Mouse (Mus musculus) kidney, postnatal 0 days (tissue): ENCODE measurements around the gene Hoxc10. TPM values are rescaled to one million over a fixed set of nuclear protein-coding genes. Genes with fewer than 3 reads are reported as not detected.

Experiments used
- ATAC-seq: fragments of 200-750 bp; cut with Nextera tagmentation; replicated peaks from 2 replicates; pipeline ENCODE4 v1.8.0; 2017; ENCODE audit warnings: low read depth, moderate number of reproducible peaks, moderate TSS enrichment, moderate library complexity; ENCODE audit not compliant: low FRiP score
- DNase-seq: peaks from one replicate; pipeline ENCODE4 v3.0.0-alpha.2; 2016; ENCODE audit warnings: low spot score
- H3K27ac ChIP-seq: fragments of 300-500 bp; sonication (generic); 2 replicates; pipeline ENCODE4 v1.5.1; 2014; ENCODE audit warnings: mild to moderate bottlenecking
- H3K27me3 ChIP-seq: fragments of 300-500 bp; sonication (generic); 2 replicates; pipeline ENCODE4 v1.6.1; 2014; ENCODE audit warnings: low read length, mixed read lengths; ENCODE audit not compliant: insufficient read depth
- H3K36me3 ChIP-seq: fragments of 300-500 bp; sonication (generic); 2 replicates; pipeline ENCODE4 v1.6.1; 2014; ENCODE audit warnings: low read length, mixed read lengths; ENCODE audit not compliant: insufficient read depth
- H3K4me1 ChIP-seq: fragments of 300-500 bp; sonication (generic); replicated peaks from 2 replicates; pipeline ENCODE4 v1.6.1; 2014; ENCODE audit warnings: antibody characterized with exemption, low read length, mixed read lengths; ENCODE audit not compliant: insufficient read depth
- H3K4me2 ChIP-seq: fragments of 300-500 bp; sonication (generic); 2 replicates; pipeline ENCODE4 v1.6.1; 2014; ENCODE audit warnings: mild to moderate bottlenecking, low read length, moderate library complexity, mixed read lengths
- H3K4me3 ChIP-seq: fragments of 300-500 bp; sonication (generic); replicated peaks from 2 replicates; pipeline ENCODE4 v1.5.1; 2014; ENCODE audit warnings: low read depth, low read length
- H3K9ac ChIP-seq: fragments of 300-500 bp; sonication (generic); 2 replicates; pipeline ENCODE4 v1.6.1; 2014; ENCODE audit warnings: low read depth, low read length
- H3K9me3 ChIP-seq: fragments of 300-500 bp; sonication (generic); replicated peaks from 2 replicates; pipeline ENCODE4 v1.6.1; 2016; ENCODE audit warnings: low read length, inconsistent platforms, mixed read lengths
- CTCF ChIP-seq: IDR thresholded peaks from 2 replicates; pipeline ENCODE4 v1.5.1; 2016; ENCODE audit warnings: antibody characterized with exemption, low read depth, mild to moderate bottlenecking, moderate library complexity
- WGBS: fragments of 180-500 bp; shearing (Covaris S2); extraction: QIAGEN DNeasy Blood & Tissue Kit; methylation state at CpG from one replicate; pipeline ENCODE4 v1.1.7; 2014; 5-methylcytosine and 5-hydroxymethylcytosine counted together
- polyA plus RNA-seq: library from polyadenylated mRNA; unstranded; fragments of >200 nt; fragmentation: Nextera tagmentation; extraction: Ambion mirVana; gene quantifications from 2 replicates; pipeline ENCODE4 v1.2.1, GENCODE M21; 2015

Gene Hoxc10
- polyA plus RNA-seq, 1 experiment from 2014 or later = 30.6 TPM

- WGBS = 6% methylated on average over 31 of the region's 31 CpGs
These were observed 43.7 kb downstream of the Hoxc10 start for GRCm38 (mm10) chr15:103010112-103010846.

GRCm38 (mm10) chr15:103010847-103011555 is 44.4 kb downstream of the Hoxc10 start:
- no peak for ATAC-seq
- no peak for TF ChIP-seq CTCF
- H3K36me3 ChIP-seq = 0 out of 2 replicates have a peak, but pooled peaks cover 2% of the 10 kb centered on the region
- H3K27ac ChIP-seq = peak overlapping the region; percentile 65
- H3K9ac ChIP-seq = peak overlapping the region; percentile 62; the same call in 1 of the 2 replicates
- peak overlapping the region; percentile 49 for H3K4me2 ChIP-seq
- H3K4me3 ChIP-seq = no peak overlapping the region
- no peak for DNase-seq
- no peaks in the 10 kb centered on the region for H3K9me3 ChIP-seq
- peaks cover 5% of the 10 kb centered on the region; the same call in 1 of the 2 replicates for H3K27me3 ChIP-seq
- peaks cover 30% of the 10 kb centered on the region for H3K4me1 ChIP-seq
- 15% methylated on average over 28 of the region's 28 CpGs for WGBS

More at GRCm38 (mm10) chr15:103010112-103010846, 43.7 kb downstream of the Hoxc10 start:
- ATAC-seq = no peak
- Histone ChIP-seq H3K9ac (peak overlapping the region; percentile 62), H3K4me1 (peaks cover 24% of the 10 kb centered on the region), H3K36me3 (0 out of 2 replicates have a peak, but pooled peaks cover 2% of the 10 kb centered on the region), H3K27ac (peak overlapping the region; percentile 65), H3K4me3 (peak overlapping the region; percentile 13), H3K27me3 (peaks cover 5% of the 10 kb centered on the region; the same call in 1 of the 2 replicates), H3K4me2 (peak overlapping the region; percentile 49), H3K9me3 (no peaks in the 10 kb centered on the region)
- no peak for DNase-seq
- no peak for TF ChIP-seq CTCF

- H3K27ac ChIP-seq = peak overlapping the region; percentile 69
- H3K9ac ChIP-seq = peak overlapping the region; percentile 48; the same call in 1 of the 2 replicates
- WGBS = 30% methylated on average over 26 of the region's 26 CpGs
- 0 out of 2 replicates have a peak overlapping the region, but pooled peaks have one; percentile 10 for H3K4me3 ChIP-seq
- peaks cover 5% of the 10 kb centered on the region; the same call in 1 of the 2 replicates for H3K27me3 ChIP-seq
- ATAC-seq (no peak), DNase-seq (no peak)
- TF ChIP-seq CTCF = no peak
- peaks cover 35% of the 10 kb centered on the region for H3K4me1 ChIP-seq
- no peaks in the 10 kb centered on the region for H3K9me3 ChIP-seq
- 0 out of 2 replicates have a peak, but pooled peaks cover 2% of the 10 kb centered on the region for H3K36me3 ChIP-seq
- H3K4me2 ChIP-seq = peak overlapping the region; percentile 37
These were observed 45.4 kb downstream of the Hoxc10 start for GRCm38 (mm10) chr15:103011928-103012486.

- peak overlapping the region; percentile 24 for H3K4me3 ChIP-seq
- DNase-seq = peak; percentile 94
These were observed 46.8 kb downstream of the Hoxc10 start for GRCm38 (mm10) chr15:103013238-103013984.

GRCm38 (mm10) chr15:103014166-103015008 is 47.8 kb downstream of the Hoxc10 start:
- H3K9ac ChIP-seq = peak overlapping the region; percentile 49
- peak; percentile 66 for ATAC-seq
- TF ChIP-seq CTCF = no peak

More at GRCm38 (mm10) chr15:103013238-103013984, 46.8 kb downstream of the Hoxc10 start:
- peak; percentile 85 for TF ChIP-seq CTCF
- 0 out of 2 replicates have a peak, but pooled peaks cover 2% of the 10 kb centered on the region for H3K36me3 ChIP-seq
- WGBS = 7% methylated on average over 17 of the region's 17 CpGs
- H3K9me3 ChIP-seq = no peaks in the 10 kb centered on the region
- peak overlapping the region; percentile 61 for H3K4me2 ChIP-seq
- peaks cover 41% of the 10 kb centered on the region for H3K4me1 ChIP-seq
- no peak for ATAC-seq
- H3K9ac ChIP-seq = 0 out of 2 replicates have a peak overlapping the region, but pooled peaks have one; percentile 10
- peak overlapping the region; percentile 78; the same call in 1 of the 2 replicates for H3K27ac ChIP-seq
- peaks cover 5% of the 10 kb centered on the region; the same call in 1 of the 2 replicates for H3K27me3 ChIP-seq

More at GRCm38 (mm10) chr15:103014166-103015008, 47.8 kb downstream of the Hoxc10 start:
- H3K36me3 ChIP-seq = 0 out of 2 replicates have a peak, but pooled peaks cover 2% of the 10 kb centered on the region
- under 1% methylated on average over 57 of the region's 57 CpGs for WGBS
- peaks cover 41% of the 10 kb centered on the region for H3K4me1 ChIP-seq
- no peaks in the 10 kb centered on the region for H3K9me3 ChIP-seq
- peak overlapping the region; percentile 61 for H3K4me2 ChIP-seq
- peak overlapping the region; percentile 24 for H3K4me3 ChIP-seq
- peak overlapping the region; percentile 78 for H3K27ac ChIP-seq
- peak; percentile 91 for DNase-seq
- H3K27me3 ChIP-seq = peaks cover 5% of the 10 kb centered on the region; the same call in 1 of the 2 replicates
